Mouse (Mus musculus): ENCODE results near the gene Fkbp1b. TPM values are rescaled to one million over a fixed set of nuclear protein-coding genes. Genes with fewer than 3 reads are reported as not detected.

The Fkbp1b gene
- polyA plus RNA-seq, 1 experiment, result 0.68 TPM

DNA sequence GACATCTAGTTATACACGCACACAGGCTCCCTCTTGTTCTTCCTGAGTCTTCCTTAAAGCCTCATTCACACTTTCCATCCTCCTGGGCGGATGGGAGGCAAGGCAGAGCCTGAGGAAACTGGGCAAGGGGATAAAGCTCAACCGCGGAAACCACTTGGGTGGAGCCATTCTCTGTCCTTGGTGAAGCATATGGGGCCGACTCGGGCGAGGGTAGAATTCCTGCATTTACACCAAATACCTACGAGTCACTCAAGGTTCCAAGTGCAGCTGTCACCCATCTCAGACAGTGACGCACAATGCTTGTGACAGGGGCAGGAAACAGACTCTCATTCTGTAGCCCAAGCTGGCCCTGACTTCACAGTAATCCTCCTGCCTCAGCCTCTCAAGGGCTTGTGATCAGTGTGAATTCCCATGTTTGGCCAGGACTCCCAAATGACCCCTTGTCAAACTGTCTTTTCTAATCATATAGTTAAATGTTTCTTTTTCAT is 36.9 kb upstream of the Fkbp1b start:
- Histone ChIP-seq H3K27ac (ENCODE audit: control insufficient read depth, insufficient read depth, low read depth, low read length) (no peak overlapping the region), H3K4me3 (ENCODE audit: control insufficient read depth, low read depth, low read length) (no peak overlapping the region), H3K4me1 (ENCODE audit: control insufficient read depth, insufficient read depth, low read length) (peaks cover 9% of the 10 kb centered on the region), H3K27me3 (ENCODE audit: control insufficient read depth, insufficient read depth, low read length) (no peaks in the 10 kb centered on the region), H3K36me3 (ENCODE audit: control insufficient read depth, insufficient read depth, low read length) (peaks cover 2% of the 10 kb centered on the region; the same call in 1 of the 2 replicates)
- no peak for TF ChIP-seq POLR2A (IDR thresholded peaks at IDR 0.05; ENCODE audit: control insufficient read depth, low read depth, low read length)
- TF ChIP-seq CTCF (IDR thresholded peaks at IDR 0.05; ENCODE audit: control insufficient read depth, insufficient read depth, insufficient replicate concordance, low read depth, low read length), result no peak

DNA sequence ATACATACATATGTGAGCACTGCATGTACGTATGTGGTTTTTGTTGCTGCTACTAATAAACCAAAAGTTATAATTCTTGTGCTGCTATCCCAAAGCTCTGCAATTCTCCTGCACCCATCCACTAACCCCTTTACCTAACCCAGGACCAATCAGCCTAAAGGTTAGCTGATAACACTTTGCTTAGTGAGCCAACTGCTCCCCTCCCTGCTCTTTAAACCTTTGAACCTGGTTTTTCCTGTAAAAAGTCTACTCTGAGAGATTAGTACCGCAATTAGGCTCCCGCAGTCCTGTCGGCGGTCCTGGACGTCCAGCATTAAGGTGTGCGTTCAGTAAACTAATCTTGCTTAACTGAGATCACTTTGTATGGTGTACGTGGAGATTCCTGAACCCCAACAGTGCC is 34.2 kb upstream of the Fkbp1b start:
- TF ChIP-seq CTCF (IDR thresholded peaks at IDR 0.05; ENCODE audit: control insufficient read depth, insufficient read depth, insufficient replicate concordance, low read depth, low read length) (no peak), POLR2A (IDR thresholded peaks at IDR 0.05; ENCODE audit: control insufficient read depth, low read depth, low read length) (no peak)
- H3K27ac ChIP-seq (ENCODE audit: control insufficient read depth, insufficient read depth, low read depth, low read length), result no peak overlapping the region
- H3K4me3 ChIP-seq (ENCODE audit: control insufficient read depth, low read depth, low read length), result no peak overlapping the region

DNA sequence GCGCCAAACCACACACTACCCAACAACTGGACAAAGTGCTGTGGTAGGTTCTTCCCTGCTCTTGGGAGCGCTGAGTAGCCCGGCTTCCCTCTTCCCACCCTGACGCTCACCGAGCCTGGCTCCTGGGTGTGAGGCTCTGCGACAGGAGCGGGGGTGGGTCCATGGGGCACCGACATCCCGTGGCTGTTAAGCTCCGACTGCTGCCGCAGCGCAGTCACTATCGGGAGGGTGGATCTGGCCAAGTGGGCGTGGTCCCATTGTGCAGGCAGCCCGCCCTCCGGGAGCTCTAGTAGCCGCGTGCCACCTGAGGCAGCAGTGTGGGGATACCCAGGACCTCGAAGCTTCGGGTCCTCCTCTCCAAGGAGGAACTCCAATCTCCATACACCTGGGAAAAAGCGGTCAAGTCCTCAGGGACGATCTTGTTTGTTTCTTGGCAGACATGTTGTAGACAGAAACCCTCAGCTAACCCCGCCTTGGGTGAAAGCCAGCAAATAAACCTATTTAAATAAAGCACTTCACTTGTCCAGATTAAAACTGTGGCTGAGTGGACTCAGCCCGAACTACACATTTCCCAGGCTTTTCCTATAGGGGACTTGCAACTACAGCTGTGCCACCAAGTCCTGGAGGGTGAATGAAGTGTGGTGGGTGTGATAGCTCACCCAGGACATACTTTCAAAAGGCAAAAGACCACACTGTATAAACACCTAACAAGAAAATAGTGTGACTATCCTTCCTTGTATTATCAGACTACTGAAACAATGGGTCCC is 33.0 kb upstream of the Fkbp1b start, which contains the start of gene Mfsd2b:
TSS of gene Mfsd2b (minus strand) at position 199 of the 767 bp plus-strand sequence.
- no peaks in the 10 kb centered on the region for H3K36me3 ChIP-seq (ENCODE audit: control insufficient read depth, insufficient read depth, low read length)
- no peaks in the 10 kb centered on the region for H3K27me3 ChIP-seq (ENCODE audit: control insufficient read depth, insufficient read depth, low read length)
- H3K4me1 ChIP-seq (ENCODE audit: control insufficient read depth, insufficient read depth, low read length), result peaks cover 9% of the 10 kb centered on the region
- no peak within 1 kb of the TSS for H3K27ac ChIP-seq (ENCODE audit: control insufficient read depth, insufficient read depth, low read depth, low read length)
- TF ChIP-seq POLR2A (IDR thresholded peaks at IDR 0.05; ENCODE audit: control insufficient read depth, low read depth, low read length) (peak; percentile 12; the same call in 1 of the 2 replicates), CTCF (IDR thresholded peaks at IDR 0.05; ENCODE audit: control insufficient read depth, insufficient read depth, insufficient replicate concordance, low read depth, low read length) (no peak)
- H3K4me3 ChIP-seq (ENCODE audit: control insufficient read depth, low read depth, low read length), result peak within 1 kb of the TSS; percentile 65

More for the DNA sequence above, 34.2 kb upstream of the Fkbp1b start:
- Histone ChIP-seq H3K36me3 (ENCODE audit: control insufficient read depth, insufficient read depth, low read length) (no peaks in the 10 kb centered on the region), H3K4me1 (ENCODE audit: control insufficient read depth, insufficient read depth, low read length) (peaks cover 9% of the 10 kb centered on the region), H3K27me3 (ENCODE audit: control insufficient read depth, insufficient read depth, low read length) (no peaks in the 10 kb centered on the region)

DNA sequence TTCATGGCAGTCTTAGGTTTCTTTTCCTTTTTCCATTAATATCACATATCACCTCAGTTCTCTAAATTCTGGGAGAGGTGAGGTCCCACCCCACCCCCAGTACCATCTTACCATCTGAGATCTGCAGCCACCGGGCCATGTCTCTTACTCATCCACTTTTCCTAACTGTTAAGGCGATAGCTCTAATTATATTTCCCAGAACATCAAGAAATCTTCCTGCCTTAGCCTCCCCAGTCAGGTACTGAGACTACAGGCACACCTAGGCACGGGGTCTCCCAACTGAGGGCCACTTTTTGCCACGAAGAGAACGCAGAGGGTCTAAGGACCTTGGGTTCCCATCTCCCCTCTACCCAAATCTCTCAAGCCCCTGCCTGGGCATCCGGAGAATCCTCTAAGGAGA is 32.1 kb upstream of the Fkbp1b start:
- Histone ChIP-seq H3K4me3 (ENCODE audit: control insufficient read depth, low read depth, low read length) (peak overlapping the region; percentile 65), H3K27me3 (ENCODE audit: control insufficient read depth, insufficient read depth, low read length) (no peaks in the 10 kb centered on the region), H3K36me3 (ENCODE audit: control insufficient read depth, insufficient read depth, low read length) (no peaks in the 10 kb centered on the region), H3K4me1 (ENCODE audit: control insufficient read depth, insufficient read depth, low read length) (peaks cover 9% of the 10 kb centered on the region), H3K27ac (ENCODE audit: control insufficient read depth, insufficient read depth, low read depth, low read length) (no peak overlapping the region)
- TF ChIP-seq POLR2A (IDR thresholded peaks at IDR 0.05; ENCODE audit: control insufficient read depth, low read depth, low read length), result no peak
- TF ChIP-seq CTCF (IDR thresholded peaks at IDR 0.05; ENCODE audit: control insufficient read depth, insufficient read depth, insufficient replicate concordance, low read depth, low read length), result no peak

DNA sequence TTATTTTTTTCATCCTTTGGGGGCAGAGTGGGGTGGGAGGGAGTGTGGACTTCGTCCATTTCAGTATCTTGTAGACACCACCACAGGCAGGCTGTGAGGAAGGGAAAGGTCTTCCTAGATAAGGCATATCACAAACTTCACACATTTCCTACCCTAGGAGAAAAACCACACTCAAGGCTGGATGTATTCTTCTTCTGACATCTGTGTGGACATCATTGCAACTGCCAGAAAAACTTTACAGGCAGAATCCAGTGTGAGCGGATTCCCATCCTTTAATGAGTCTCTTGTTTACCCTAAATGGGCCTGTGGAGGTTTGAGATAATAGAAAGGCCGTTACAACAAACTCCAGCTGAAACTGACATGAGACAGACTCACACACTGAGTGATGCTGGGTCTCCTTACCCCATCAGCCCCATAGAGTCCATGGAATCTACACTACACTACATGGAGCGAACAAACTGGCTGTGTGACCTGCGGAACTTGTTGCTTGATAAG is 31.6 kb upstream of the Fkbp1b start:
- Histone ChIP-seq H3K4me3 (ENCODE audit: control insufficient read depth, low read depth, low read length) (no peak overlapping the region), H3K27ac (ENCODE audit: control insufficient read depth, insufficient read depth, low read depth, low read length) (no peak overlapping the region), H3K36me3 (ENCODE audit: control insufficient read depth, insufficient read depth, low read length) (no peaks in the 10 kb centered on the region), H3K4me1 (ENCODE audit: control insufficient read depth, insufficient read depth, low read length) (peaks cover 9% of the 10 kb centered on the region), H3K27me3 (ENCODE audit: control insufficient read depth, insufficient read depth, low read length) (no peaks in the 10 kb centered on the region)
- TF ChIP-seq CTCF (IDR thresholded peaks at IDR 0.05; ENCODE audit: control insufficient read depth, insufficient read depth, insufficient replicate concordance, low read depth, low read length) (no peak), POLR2A (IDR thresholded peaks at IDR 0.05; ENCODE audit: control insufficient read depth, low read depth, low read length) (no peak)

DNA sequence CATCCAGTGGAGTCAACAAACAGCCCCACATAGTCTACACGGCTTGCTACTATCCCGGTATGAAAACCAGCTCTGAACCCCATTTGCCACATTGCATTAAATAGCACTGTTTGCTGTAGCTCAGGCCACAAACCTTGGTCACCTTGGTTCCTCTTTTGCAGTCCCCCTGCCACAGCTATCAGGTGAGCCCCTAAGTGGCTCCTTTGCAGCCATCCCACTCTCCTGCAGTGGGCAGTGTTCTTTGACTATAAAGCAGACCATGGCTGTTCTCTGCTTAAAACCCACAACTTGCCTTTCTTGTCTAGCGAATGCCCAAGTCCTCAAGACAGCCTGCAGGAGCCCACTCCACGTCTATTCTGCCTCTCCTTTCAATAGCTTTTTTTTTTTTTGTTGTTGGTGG is 30.9 kb upstream of the Fkbp1b start:
- no peak overlapping the region for H3K4me3 ChIP-seq (ENCODE audit: control insufficient read depth, low read depth, low read length)
- no peaks in the 10 kb centered on the region for H3K36me3 ChIP-seq (ENCODE audit: control insufficient read depth, insufficient read depth, low read length)
- TF ChIP-seq CTCF (IDR thresholded peaks at IDR 0.05; ENCODE audit: control insufficient read depth, insufficient read depth, insufficient replicate concordance, low read depth, low read length) (no peak), POLR2A (IDR thresholded peaks at IDR 0.05; ENCODE audit: control insufficient read depth, low read depth, low read length) (no peak)
- H3K27ac ChIP-seq (ENCODE audit: control insufficient read depth, insufficient read depth, low read depth, low read length), result no peak overlapping the region
- H3K4me1 ChIP-seq (ENCODE audit: control insufficient read depth, insufficient read depth, low read length), result peaks cover 9% of the 10 kb centered on the region
- no peaks in the 10 kb centered on the region for H3K27me3 ChIP-seq (ENCODE audit: control insufficient read depth, insufficient read depth, low read length)

DNA sequence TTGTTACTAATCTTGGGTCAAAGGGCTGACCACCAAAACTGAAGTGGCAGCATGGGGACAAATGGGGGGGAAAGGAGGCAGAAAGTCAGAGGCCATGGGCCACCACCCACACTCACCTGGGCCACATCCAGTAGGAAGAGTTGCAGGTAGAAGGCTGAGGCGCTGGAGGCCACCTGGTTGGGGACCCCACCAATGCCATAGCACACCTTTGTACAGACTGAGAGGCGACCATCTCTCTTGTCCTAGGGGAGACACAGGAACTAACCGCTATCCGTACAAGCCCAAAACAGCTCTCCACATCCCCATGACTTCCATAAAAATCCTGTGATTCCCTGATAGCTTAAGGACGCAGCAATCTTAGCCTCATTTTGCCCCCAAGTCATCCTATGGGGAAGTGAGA is 29.9 kb upstream of the Fkbp1b start:
- Histone ChIP-seq H3K27ac (ENCODE audit: control insufficient read depth, insufficient read depth, low read depth, low read length) (no peak overlapping the region), H3K4me1 (ENCODE audit: control insufficient read depth, insufficient read depth, low read length) (peaks cover 9% of the 10 kb centered on the region), H3K4me3 (ENCODE audit: control insufficient read depth, low read depth, low read length) (no peak overlapping the region), H3K27me3 (ENCODE audit: control insufficient read depth, insufficient read depth, low read length) (no peaks in the 10 kb centered on the region), H3K36me3 (ENCODE audit: control insufficient read depth, insufficient read depth, low read length) (no peaks in the 10 kb centered on the region)
- TF ChIP-seq POLR2A (IDR thresholded peaks at IDR 0.05; ENCODE audit: control insufficient read depth, low read depth, low read length) (no peak), CTCF (IDR thresholded peaks at IDR 0.05; ENCODE audit: control insufficient read depth, insufficient read depth, insufficient replicate concordance, low read depth, low read length) (no peak)
